Mouse (Mus musculus) olfactory bulb, adult 2 months (tissue): ENCODE results near the gene Surf2. TPM values are rescaled to one million over a fixed set of nuclear protein-coding genes. Genes with fewer than 3 reads are reported as not detected.
A peak's percentile ranks its signal among the peaks of the same experiment; 100 is the strongest.

Experiments used
- H3K27ac ChIP-seq: fragments of 200-500 bp; 2 replicates; pipeline ENCODE4 v1.5.1; 2012; ENCODE audit warnings: low read depth, low read length; ENCODE audit not compliant: insufficient read depth
- H3K4me1 ChIP-seq: fragments of 200-500 bp; 2 replicates; pipeline ENCODE4 v1.6.1; 2012; ENCODE audit warnings: low read length; ENCODE audit not compliant: control insufficient read depth, insufficient read depth
- H3K4me3 ChIP-seq: fragments of 200-500 bp; 2 replicates; pipeline ENCODE4 v1.5.1; 2012; ENCODE audit warnings: mild to moderate bottlenecking, low read depth, low read length, moderate library complexity; ENCODE audit not compliant: insufficient read depth
- CTCF ChIP-seq: fragments of 200-500 bp; IDR thresholded peaks from 2 replicates; pipeline ENCODE4 v1.5.1; 2012; ENCODE audit warnings: low read depth, mild to moderate bottlenecking, low read length, moderate library complexity; ENCODE audit not compliant: insufficient read depth
- POLR2A ChIP-seq: fragments of 200-500 bp; IDR thresholded peaks from 2 replicates; pipeline ENCODE4 v1.6.1; 2012; ENCODE audit warnings: mild to moderate bottlenecking, low read depth, low read length, moderate library complexity; ENCODE audit not compliant: insufficient read depth
- WGBS: fragments of 180-500 bp; shearing (Covaris S2); methylation state at CpG from one replicate; pipeline ENCODE4 v1.1.7; 2018; 5-methylcytosine and 5-hydroxymethylcytosine counted together
- polyA plus RNA-seq: library from polyadenylated mRNA; stranded (reverse); fragments of >200 nt; gene quantifications from 2 replicates; pipeline ENCODE4 v1.2.4, GENCODE M21; 2012; ENCODE audit warnings: low replicate concordance; ENCODE audit not compliant: missing spikeins, insufficient read depth, insufficient read length

Surf2 gene
- polyA plus RNA-seq, 1 experiment = not detected

GRCm38 (mm10) chr2:26933304-26934055, 17.3 kb downstream of the Surf2 start, which contains the start of the genes Surf4 and Stkld1:
Gene Surf4, minus strand, starts transcription at chr2:26933928.
Gene Stkld1, plus strand, starts transcription at chr2:26934047.
- Histone ChIP-seq H3K4me1 (peaks cover 14% of the 10 kb centered on the region), H3K27ac (peak within 1 kb of the TSS; percentile 67; the same call in 1 of the 2 replicates), H3K4me3 (peak within 1 kb of the TSS; percentile 100)
- TF ChIP-seq CTCF (no peak), POLR2A (peak; percentile 57; the same call in 1 of the 2 replicates)
- 1% methylated on average over 62 of the region's 70 CpGs for WGBS

- no peak for TF ChIP-seq POLR2A
- TF ChIP-seq CTCF = no peak
- Histone ChIP-seq H3K27ac (no peak overlapping the region), H3K4me1 (peaks cover 11% of the 10 kb centered on the region), H3K4me3 (no peak overlapping the region)
- WGBS = 93% methylated on average over 2 of the region's 2 CpGs
These were observed 19.1 kb downstream of the Surf2 start for GRCm38 (mm10) chr2:26935286-26935685.

GRCm38 (mm10) chr2:26936425-26936824, 20.3 kb downstream of the Surf2 start:
- no peak overlapping the region for H3K27ac ChIP-seq
- H3K4me1 ChIP-seq = peaks cover 11% of the 10 kb centered on the region
- no peak overlapping the region for H3K4me3 ChIP-seq
- no peak for TF ChIP-seq POLR2A
- WGBS = 65% methylated on average over 1 of the region's 1 CpGs

- Histone ChIP-seq H3K27ac (no peak overlapping the region), H3K4me3 (no peak overlapping the region), H3K4me1 (no peaks in the 10 kb centered on the region)
- 47% methylated on average over 5 of the region's 5 CpGs for WGBS
- TF ChIP-seq CTCF (no peak), POLR2A (no peak)
These were observed 25.4 kb downstream of the Surf2 start for GRCm38 (mm10) chr2:26941539-26941938.

- 84% methylated on average over 3 of the region's 3 CpGs for WGBS
- no peak overlapping the region for H3K4me3 ChIP-seq
- TF ChIP-seq CTCF (no peak), POLR2A (no peak)
- H3K4me1 ChIP-seq = no peaks in the 10 kb centered on the region
- no peak overlapping the region for H3K27ac ChIP-seq
These were observed 27.1 kb downstream of the Surf2 start for GRCm38 (mm10) chr2:26943253-26943652.

- Histone ChIP-seq H3K4me1 (no peaks in the 10 kb centered on the region), H3K27ac (no peak overlapping the region), H3K4me3 (no peak overlapping the region)
- 84% methylated on average over 2 of the region's 2 CpGs for WGBS
- TF ChIP-seq CTCF (no peak), POLR2A (no peak)
These were observed 34.2 kb downstream of the Surf2 start for GRCm38 (mm10) chr2:26950411-26950810.

- no peaks in the 10 kb centered on the region for H3K4me1 ChIP-seq
- WGBS = 89% methylated on average over 8 of the region's 8 CpGs
- TF ChIP-seq CTCF = no peak
- no peak for TF ChIP-seq POLR2A
- no peak overlapping the region for H3K27ac ChIP-seq
- H3K4me3 ChIP-seq = no peak overlapping the region
These were observed 35.3 kb downstream of the Surf2 start for GRCm38 (mm10) chr2:26951346-26951905.

- no peak for TF ChIP-seq CTCF
- TF ChIP-seq POLR2A = no peak
These were observed 36.0 kb downstream of the Surf2 start for GRCm38 (mm10) chr2:26952193-26952592.

GRCm38 (mm10) chr2:26952866-26953265, 36.7 kb downstream of the Surf2 start:
- H3K27ac ChIP-seq = no peak overlapping the region
- H3K4me3 ChIP-seq = no peak overlapping the region
- H3K4me1 ChIP-seq = no peaks in the 10 kb centered on the region
- no peak for TF ChIP-seq CTCF
- TF ChIP-seq POLR2A = no peak
- WGBS = 93% methylated on average over 8 of the region's 8 CpGs

More at GRCm38 (mm10) chr2:26952193-26952592, 36.0 kb downstream of the Surf2 start:
- no peaks in the 10 kb centered on the region for H3K4me1 ChIP-seq
- 97% methylated on average over 4 of the region's 4 CpGs for WGBS
- H3K27ac ChIP-seq = no peak overlapping the region
- no peak overlapping the region for H3K4me3 ChIP-seq
